ENCODE assay signal across 10 mouse cellular contexts in the genomic region with DNA sequence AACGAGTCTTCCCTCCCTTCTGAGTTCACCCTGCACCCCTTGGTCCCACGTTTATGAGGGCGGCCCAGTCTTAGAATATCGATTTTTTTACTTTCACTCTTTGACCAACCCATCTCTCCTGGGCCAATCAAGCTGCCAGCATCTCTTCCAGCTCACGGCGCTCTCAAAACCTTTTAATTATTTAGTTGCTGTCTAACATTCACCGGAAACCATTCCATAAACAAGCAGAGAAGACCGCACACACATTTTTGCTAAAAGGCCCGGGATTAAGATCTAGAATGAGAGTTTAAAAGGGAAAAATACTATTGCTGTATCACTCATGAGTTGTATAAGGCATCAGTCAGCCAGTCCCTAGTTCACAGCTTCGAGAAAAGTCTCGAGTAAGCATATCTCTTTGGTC. TPM values are rescaled to one million over a fixed set of nuclear protein-coding genes. Genes with fewer than 3 reads are reported as not detected.
DNase-seq lines count a peak whose midpoint lies in the region; ATAC-seq and TF ChIP-seq lines count a peak whose summit lies in the region.
"Had no signal": no experiment of that assay in that cellular context is flagged by ENCODE, and none has a peak within 500 bp of the region (broad histone marks: within the 10 kb centered on the region; RNA-seq: fewer than 3 reads in every experiment).

No protein-coding gene starts in this region.

- 5% methylated on average over 11 of the region's 11 CpGs for WGBS in heart, embryonic 14.5 days
- WGBS in embryonic facial prominence, embryonic 14.5 days: 8% methylated on average over 11 of the region's 11 CpGs
- 5% methylated on average over 11 of the region's 11 CpGs for WGBS in liver, embryonic 16.5 days (ENCODE audit: insufficient replicate concordance)

- TF ChIP-seq RAD21 in CH12.LX (IDR thresholded peaks at IDR 0.05; ENCODE audit: low read depth, low read length): no peak

- intact Hi-C loops in gastrocnemius, adult 2 months (cut with DNase I): loop anchor here (10.0 kb wide), 1 partner anchor 135 kb away; no protein-coding TSS in a partner anchor

- dilution Hi-C loops in CH12.LX (cut with MboI; ENCODE audit: extremely low pct_ligation_motif_present, extremely low pct_unique_long_range_greater_than_20kb, low sequenced_read_pairs): no loop called here

- in situ Hi-C loops in CH12.LX (cut with MboI; ENCODE audit: low pct_ligation_motif_present, low pct_unique_long_range_greater_than_20kb, low sequenced_read_pairs): loop anchor here (25.0 kb wide), 1 partner anchor 418 kb away; no protein-coding TSS in a partner anchor

- no peak for DNase-seq in heart, postnatal 4 days
- DNase-seq in CH12.LX (ENCODE audit: extremely low read depth): no peak
- no peak for DNase-seq in embryonic facial prominence, embryonic 14.5 days (ENCODE audit: low spot score)
- DNase-seq in cerebellum, postnatal 4 days (ENCODE audit: low spot score in 2 of 2): no peak
- no peak for DNase-seq in gastrocnemius, adult 2 months
- no peak for DNase-seq in spleen, adult 18-20 months
- DNase-seq: layer of hippocampus, postnatal 36 days had no signal

- H3K27ac ChIP-seq in heart, embryonic 14.5 days (replicated peaks in 1 of 2; ENCODE audit: control insufficient read depth in 1 of 2, insufficient read depth in 1 of 2, low read depth in 2 of 2, low read length in 2 of 2): no peak overlapping the region
- H3K27ac ChIP-seq in CH12.LX (ENCODE audit: insufficient read depth, low read depth): no peak overlapping the region
- H3K27ac ChIP-seq in embryonic facial prominence, embryonic 14.5 days (replicated peaks; ENCODE audit: low read depth, low read length): no peak overlapping the region
- no peak overlapping the region for H3K27ac ChIP-seq in liver, embryonic 16.5 days (ENCODE audit: low read length)
- H3K27ac ChIP-seq in gastrocnemius, adult 2 months: no peak overlapping the region

- peak overlapping the region in 1 of 2 experiments; percentile 55; a peak in 2 of 4 replicates for H3K4me3 ChIP-seq in heart, embryonic 14.5 days (ENCODE audit: control insufficient read depth in 1 of 2, insufficient read depth in 1 of 2, low read depth in 1 of 2, low read length in 2 of 2)
- no peak overlapping the region for H3K4me3 ChIP-seq in CH12.LX (replicated peaks in 1 of 3; ENCODE audit: low read depth in 2 of 3, low read length in 2 of 3, poor library complexity in 1 of 3)
- H3K4me3 ChIP-seq in embryonic facial prominence, embryonic 14.5 days (ENCODE audit: low read depth, low read length): peak overlapping the region; percentile 48
- H3K4me3 ChIP-seq in liver, embryonic 16.5 days (ENCODE audit: low read depth, low read length): no peak overlapping the region
- no peak overlapping the region for H3K4me3 ChIP-seq in gastrocnemius, adult 2 months

- H3K4me2 ChIP-seq in heart, embryonic 14.5 days (ENCODE audit: low read length): peak overlapping the region; percentile 95
- H3K4me2 ChIP-seq in CH12.LX (ENCODE audit: insufficient read depth, low read depth, poor library complexity, severe bottlenecking): peak overlapping the region; percentile 83
- peak overlapping the region; percentile 77 for H3K4me2 ChIP-seq in embryonic facial prominence, embryonic 14.5 days (ENCODE audit: low read depth, low read length)
- peak overlapping the region; percentile 81 for H3K4me2 ChIP-seq in liver, embryonic 16.5 days (ENCODE audit: low read depth, low read length)

- no peak overlapping the region for H3K9ac ChIP-seq in heart, embryonic 14.5 days (ENCODE audit: low read length)
- H3K9ac ChIP-seq in CH12.LX (ENCODE audit: insufficient read depth, low read depth): no peak overlapping the region
- no peak overlapping the region for H3K9ac ChIP-seq in embryonic facial prominence, embryonic 14.5 days (ENCODE audit: low read depth, low read length)
- H3K9ac ChIP-seq in liver, embryonic 16.5 days (ENCODE audit: low read depth, low read length): no peak overlapping the region

- H3K4me1 ChIP-seq in heart, embryonic 14.5 days (ENCODE audit: control insufficient read depth in 2 of 2, insufficient read depth in 2 of 2, low read length in 2 of 2): peaks cover 14 to 35% of the 10 kb centered on the region in 2 experiments
- 0 out of 4 replicates have a peak, but pooled peaks cover 0 to 2% of the 10 kb centered on the region in 2 experiments for H3K4me1 ChIP-seq in CH12.LX (ENCODE audit: control insufficient read depth in 1 of 2, insufficient read depth in 2 of 2)
- H3K4me1 ChIP-seq in embryonic facial prominence, embryonic 14.5 days (ENCODE audit: control insufficient read depth, insufficient read depth, low read length): peaks cover 27% of the 10 kb centered on the region; the same call in 1 of the 2 replicates
- no peaks in the 10 kb centered on the region; the same call in none of the 2 replicates for H3K4me1 ChIP-seq in liver, embryonic 16.5 days (ENCODE audit: control insufficient read depth, low read depth, low read length)

- no peaks in the 10 kb centered on the region for H3K36me3 ChIP-seq in heart, embryonic 14.5 days (ENCODE audit: control insufficient read depth, insufficient read depth, low read length)
- no peaks in the 10 kb centered on the region for H3K36me3 ChIP-seq in CH12.LX (replicated peaks in 1 of 2; ENCODE audit: control insufficient read depth in 1 of 2, insufficient read depth in 1 of 2, low read length in 1 of 2)
- no peaks in the 10 kb centered on the region for H3K36me3 ChIP-seq in embryonic facial prominence, embryonic 14.5 days (ENCODE audit: control insufficient read depth, insufficient read depth, low read length)
- no peaks in the 10 kb centered on the region for H3K36me3 ChIP-seq in liver, embryonic 16.5 days (ENCODE audit: control insufficient read depth, insufficient read depth)

- no peak for TF ChIP-seq EP300 in CH12.LX (IDR thresholded peaks at IDR 0.05; ENCODE audit: low read length)

- no peak for ATAC-seq in heart, embryonic 14.5 days (ENCODE audit: insufficient number of reproducible peaks, insufficient read depth, low FRiP score, low read depth)
- ATAC-seq in embryonic facial prominence, embryonic 14.5 days (ENCODE audit: low read depth): no peak
- ATAC-seq in liver, embryonic 16.5 days (ENCODE audit: low read depth): no peak

- no peak for TF ChIP-seq POLR2A in CH12.LX (IDR thresholded peaks at IDR 0.05; ENCODE audit: low read depth, low read length)

- H3K79me2 ChIP-seq in CH12.LX (replicated peaks; ENCODE audit: control insufficient read depth, extremely low read depth, insufficient read depth, poor library complexity, severe bottlenecking): no peaks in the 10 kb centered on the region

- H3K9me3 ChIP-seq in heart, embryonic 14.5 days (ENCODE audit: control insufficient read depth, low read length): no peaks in the 10 kb centered on the region
- H3K9me3 ChIP-seq in CH12.LX (replicated peaks; ENCODE audit: low read length): peaks cover 3% of the 10 kb centered on the region
- no peaks in the 10 kb centered on the region for H3K9me3 ChIP-seq in embryonic facial prominence, embryonic 14.5 days (ENCODE audit: control insufficient read depth, low read length)
- H3K9me3 ChIP-seq in liver, embryonic 16.5 days (replicated peaks; ENCODE audit: control insufficient read depth, low read length): no peaks in the 10 kb centered on the region

- H3K27me3 ChIP-seq in heart, embryonic 14.5 days (ENCODE audit: control insufficient read depth, insufficient read depth, low read length): peaks cover 55% of the 10 kb centered on the region
- H3K27me3 ChIP-seq in CH12.LX (replicated peaks): no peaks in the 10 kb centered on the region
- H3K27me3 ChIP-seq in embryonic facial prominence, embryonic 14.5 days (replicated peaks; ENCODE audit: control insufficient read depth, insufficient read depth, low read length): peaks cover 88% of the 10 kb centered on the region
- H3K27me3 ChIP-seq in liver, embryonic 16.5 days (ENCODE audit: control insufficient read depth, insufficient read depth, low read depth, low read length): peaks cover 100% of the 10 kb centered on the region

- TF ChIP-seq CTCF in CH12.LX (conservative IDR thresholded peaks at IDR 0.05 in 1 of 2, IDR thresholded peaks at IDR 0.05 in 1 of 2; ENCODE audit: low read depth in 2 of 2, low read length in 2 of 2): no peak
- no peak for TF ChIP-seq CTCF in gastrocnemius, adult 2 months (IDR thresholded peaks at IDR 0.05)

TF ChIP-seq in CH12.LX, 34 proteins besides CTCF, POLR2A, EP300 and RAD21:
- no peak for TF ChIP-seq MXI1 (IDR thresholded peaks at IDR 0.05; ENCODE audit: low read depth, low read length)
- TF ChIP-seq MEF2A (IDR thresholded peaks at IDR 0.05; ENCODE audit: borderline replicate concordance, low read depth, low read length): no peak
- no peak for TF ChIP-seq MAFK (IDR thresholded peaks at IDR 0.05; ENCODE audit: insufficient replicate concordance, low read length)

RNA-seq across cellular contexts. Expression of gene 4930412O13Rik, which starts 0.8 kb away (rescaled TPM):
- 0.57 TPM in 1 of 2 replicates, not detected in the other for polyA plus RNA-seq in heart, embryonic 14.5 days (2014; fragmentation: Nextera tagmentation; extraction: Ambion mirVana)
- not detected for total RNA-seq in heart, postnatal 4 days (2021)
- total RNA-seq in CH12.LX (2012; rRNA removed) (not detected in 2 replicates), CH12.LX (2014; rRNA removed) (not detected in 2 replicates)
- polyA plus RNA-seq in CH12.LX (2012; ENCODE audit: insufficient read length, low read depth): not detected in 2 replicates
- 0.29 and 0.34 TPM in 2 replicates for polyA plus RNA-seq in embryonic facial prominence, embryonic 14.5 days (2014; fragmentation: Nextera tagmentation; extraction: Ambion mirVana)
- not detected in 2 replicates for polyA plus RNA-seq in liver, embryonic 16.5 days (2015; fragmentation: Nextera tagmentation; extraction: Ambion mirVana)
- not detected for total RNA-seq in gastrocnemius, adult 2 months (2021)
- total RNA-seq: layer of hippocampus, postnatal 36 days; monocyte, adult 5-6 weeks had no signal

RNA-seq across cellular contexts. Expression of gene 9230102O04Rik, which starts 9.1 kb away (rescaled TPM):
- polyA plus RNA-seq in heart, embryonic 14.5 days (2014; fragmentation: Nextera tagmentation; extraction: Ambion mirVana): not detected in 2 replicates
- not detected for total RNA-seq in heart, postnatal 4 days (2021)
- total RNA-seq in CH12.LX (2012; rRNA removed): 0.17 and 0.38 TPM in 2 replicates
- not detected in 2 replicates for total RNA-seq in CH12.LX (2014; rRNA removed)
- not detected in 2 replicates for polyA plus RNA-seq in CH12.LX (2012; ENCODE audit: insufficient read length, low read depth)
- 0.97 TPM in 1 of 2 replicates, not detected in the other for polyA plus RNA-seq in embryonic facial prominence, embryonic 14.5 days (2014; fragmentation: Nextera tagmentation; extraction: Ambion mirVana)
- not detected in 2 replicates for polyA plus RNA-seq in liver, embryonic 16.5 days (2015; fragmentation: Nextera tagmentation; extraction: Ambion mirVana)
- not detected for total RNA-seq in gastrocnemius, adult 2 months (2021)
- total RNA-seq: layer of hippocampus, postnatal 36 days; monocyte, adult 5-6 weeks had no signal

RNA-seq across cellular contexts. Expression of gene Gata3, which starts 9.6 kb away (rescaled TPM):
- polyA plus RNA-seq in heart, embryonic 14.5 days (2014; fragmentation: Nextera tagmentation; extraction: Ambion mirVana): 2.4 and 3.1 TPM in 2 replicates
- total RNA-seq in heart, postnatal 4 days (2021): 1 to 10 TPM; 1.0 to 1.1 TPM
- total RNA-seq in CH12.LX (2012; rRNA removed) (0.08 and 0.34 TPM in 2 replicates), CH12.LX (2014; rRNA removed) (0.11 and 0.20 TPM in 2 replicates)
- polyA plus RNA-seq in CH12.LX (2012; ENCODE audit: insufficient read length, low read depth): 0.50 and 0.63 TPM in 2 replicates
- 15.7 and 23.1 TPM in 2 replicates for polyA plus RNA-seq in embryonic facial prominence, embryonic 14.5 days (2014; fragmentation: Nextera tagmentation; extraction: Ambion mirVana)
- polyA plus RNA-seq in liver, embryonic 16.5 days (2015; fragmentation: Nextera tagmentation; extraction: Ambion mirVana): 0.97 and 1.1 TPM in 2 replicates
- total RNA-seq in gastrocnemius, adult 2 months (2021): under 1 TPM; 0.08 to 0.82 TPM
